Mouse (Mus musculus): ENCODE results near the gene Mtif3. TPM values are rescaled to one million over a fixed set of nuclear protein-coding genes. Genes with fewer than 3 reads are reported as not detected.

Gene Mtif3
- total RNA-seq, 4 experiments from 2014 or later, result 17.7 to 20.4 (median 20.0) TPM

DNA sequence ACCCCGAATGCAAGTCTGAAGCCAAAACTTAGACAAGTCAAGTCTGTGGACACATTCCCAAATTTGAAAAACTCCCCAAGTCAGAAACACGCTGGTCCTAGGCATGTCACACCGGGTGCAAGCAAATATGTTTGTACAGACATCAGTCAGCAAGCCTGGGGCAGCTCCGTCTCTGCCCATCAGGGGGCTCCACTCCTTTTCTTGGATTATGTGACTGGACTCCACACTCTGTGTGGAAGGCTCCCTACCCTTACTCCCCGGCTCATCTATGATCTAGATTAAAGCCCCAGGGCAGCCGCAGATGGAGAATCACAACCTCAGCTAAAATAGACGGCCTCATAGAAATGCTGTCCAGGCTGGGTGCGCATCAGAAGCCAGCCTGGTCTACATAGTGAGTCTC lies 47.3 kb downstream of the Mtif3 start:
- DNase-seq (ENCODE audit: low spot score in 2 of 2), result no peak

DNA sequence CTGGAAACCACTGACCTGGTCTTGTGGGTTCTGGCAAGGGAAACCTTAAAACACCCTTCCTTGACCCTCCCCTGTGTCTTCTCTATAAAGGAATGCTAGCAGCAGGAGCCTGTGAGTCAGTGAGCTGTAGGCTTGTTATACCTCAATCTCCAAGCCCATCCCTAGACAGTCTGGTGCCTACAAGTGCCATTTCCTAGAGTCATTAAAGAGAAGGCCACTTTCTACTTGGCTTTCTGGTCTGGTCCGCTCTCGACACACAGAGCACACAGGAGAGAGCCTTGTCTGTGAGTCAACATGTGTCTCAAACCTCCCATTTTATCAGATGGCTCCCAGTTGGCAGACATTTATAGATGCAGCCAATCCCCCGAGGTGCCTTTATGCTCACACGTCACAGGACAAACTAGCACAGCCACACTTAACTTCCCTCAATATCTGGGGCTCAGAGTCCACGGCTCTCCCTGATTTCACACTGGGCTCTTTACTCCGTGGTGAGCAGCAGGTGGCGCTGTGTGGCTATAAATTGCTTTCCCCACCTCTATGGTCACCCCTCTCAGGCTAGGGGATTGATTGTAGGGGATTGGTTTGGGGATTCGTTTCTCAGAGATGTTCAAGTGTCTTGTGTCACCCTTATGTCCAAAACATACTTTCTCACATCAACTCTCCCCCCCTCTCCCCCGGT lies 49.4 kb downstream of the Mtif3 start:
- DNase-seq (ENCODE audit: low spot score in 2 of 2), result peak in 1 of 2 experiments; percentile 33

DNA sequence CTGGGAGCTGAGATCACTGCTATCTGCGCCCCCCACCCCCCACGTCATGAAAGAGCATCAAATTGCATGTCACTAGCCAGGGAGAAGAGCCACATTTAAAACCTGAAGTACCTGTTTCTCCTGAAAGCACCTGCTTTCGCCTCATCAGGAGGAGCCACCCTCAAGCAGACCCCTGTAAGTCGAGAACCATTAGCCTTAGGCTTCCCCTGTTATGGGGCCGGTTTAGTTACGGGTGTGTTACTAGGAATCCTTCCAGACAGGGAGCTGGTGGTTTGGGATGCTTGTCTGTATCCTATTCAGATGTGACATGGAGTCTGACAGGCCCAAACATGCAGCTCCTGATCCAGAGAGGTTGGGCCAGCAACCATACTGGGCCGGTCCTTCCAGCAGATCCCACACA lies 50.2 kb downstream of the Mtif3 start:
- no peak for DNase-seq (ENCODE audit: low spot score in 2 of 2)

DNA sequence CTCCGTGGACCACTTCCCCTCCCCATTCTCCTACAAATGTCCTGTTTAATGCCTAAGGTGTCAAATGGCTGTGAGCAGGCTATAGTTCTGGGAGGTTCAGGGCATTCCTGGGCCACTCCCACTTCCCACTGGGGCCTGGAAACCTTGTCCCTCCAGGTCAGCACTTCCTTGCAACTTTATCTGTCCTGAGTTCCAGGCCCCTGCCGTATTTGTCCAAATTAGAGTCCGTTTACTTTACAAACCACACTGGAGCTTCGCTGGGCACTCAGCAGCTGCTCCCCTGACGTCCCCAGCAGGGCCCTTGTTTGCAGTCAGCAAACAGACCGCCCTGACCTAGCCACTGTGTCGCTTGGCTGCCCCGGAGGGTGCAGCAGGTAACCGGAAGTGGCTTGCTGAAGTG lies 51.4 kb downstream of the Mtif3 start:
- no peak for DNase-seq (ENCODE audit: low spot score in 2 of 2)

DNA sequence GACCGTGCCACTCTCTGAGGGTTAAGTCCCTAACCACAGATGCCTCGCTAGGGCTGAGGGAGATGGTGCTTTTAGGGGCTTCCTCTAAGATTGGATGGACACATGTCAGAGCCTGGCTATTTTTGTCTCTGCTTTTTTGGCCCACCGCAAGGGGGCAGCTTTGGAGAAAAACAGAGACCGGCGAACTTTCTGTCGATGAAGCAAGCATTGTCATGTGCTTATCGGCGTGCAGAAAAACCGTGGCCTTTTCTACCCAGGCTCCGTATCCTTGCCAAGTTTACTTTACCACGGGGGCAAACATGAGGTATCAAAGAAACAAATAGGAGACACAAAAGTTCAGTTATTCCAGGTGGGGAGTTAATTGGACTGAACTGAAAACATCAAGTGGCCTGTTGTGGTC lies 55.0 kb downstream of the Mtif3 start:
- DNase-seq (ENCODE audit: low spot score in 2 of 2), result no peak

DNA sequence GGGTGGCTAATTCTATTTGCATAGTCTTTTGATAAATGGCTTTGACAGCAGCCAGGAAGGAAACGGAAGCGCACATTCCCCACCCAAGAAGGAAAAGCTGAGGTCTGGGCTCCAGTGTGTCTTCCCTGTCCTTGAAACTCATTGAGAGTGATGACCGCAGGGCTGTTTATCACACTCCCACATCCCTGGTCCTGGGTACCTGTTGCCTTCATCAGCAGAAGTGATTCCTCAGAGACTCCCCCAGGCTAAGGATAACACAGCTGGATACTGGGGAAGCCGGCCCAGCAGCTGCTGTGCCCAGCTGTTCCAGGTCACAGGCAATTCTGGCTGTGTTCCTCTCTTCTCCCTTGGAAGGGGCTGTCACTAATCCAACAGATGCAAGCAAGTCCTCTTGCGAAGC lies 56.1 kb downstream of the Mtif3 start:
- no peak for DNase-seq (ENCODE audit: low spot score in 2 of 2)

DNA sequence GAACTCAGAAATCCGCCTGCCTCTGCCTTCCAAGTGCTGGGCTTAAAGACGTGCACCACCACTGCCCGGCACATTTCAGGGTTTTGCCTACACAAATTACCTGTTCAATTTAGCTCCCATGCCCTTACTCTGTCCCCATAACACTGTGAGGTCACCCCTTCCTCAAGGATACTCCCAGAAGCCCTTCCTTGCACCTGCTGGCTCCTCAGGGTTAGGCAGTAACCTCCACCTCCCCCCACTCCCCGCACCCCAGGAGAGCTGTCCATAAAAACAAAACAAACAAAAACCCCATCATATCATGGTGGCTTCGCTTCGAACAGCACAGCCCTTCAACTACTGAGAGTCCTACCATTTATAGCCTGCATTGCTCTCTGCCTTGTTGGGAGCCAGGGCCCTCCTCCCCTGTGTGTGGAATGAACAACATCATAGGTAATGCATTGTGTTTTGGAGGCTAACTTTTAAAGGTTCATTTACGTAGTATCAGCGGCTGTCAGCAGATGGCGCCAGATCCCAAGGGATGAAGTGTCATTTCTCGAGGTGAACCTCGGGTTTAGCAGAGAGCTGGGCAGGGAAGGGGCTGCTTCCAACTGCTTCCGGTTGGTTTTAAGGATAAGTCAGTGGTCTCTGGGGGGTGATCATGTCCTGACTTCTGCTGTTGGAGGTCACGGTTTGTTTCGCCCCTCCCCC lies 58.0 kb downstream of the Mtif3 start:
- DNase-seq (ENCODE audit: low spot score in 2 of 2), result peak in 1 of 2 experiments; percentile 72

DNA sequence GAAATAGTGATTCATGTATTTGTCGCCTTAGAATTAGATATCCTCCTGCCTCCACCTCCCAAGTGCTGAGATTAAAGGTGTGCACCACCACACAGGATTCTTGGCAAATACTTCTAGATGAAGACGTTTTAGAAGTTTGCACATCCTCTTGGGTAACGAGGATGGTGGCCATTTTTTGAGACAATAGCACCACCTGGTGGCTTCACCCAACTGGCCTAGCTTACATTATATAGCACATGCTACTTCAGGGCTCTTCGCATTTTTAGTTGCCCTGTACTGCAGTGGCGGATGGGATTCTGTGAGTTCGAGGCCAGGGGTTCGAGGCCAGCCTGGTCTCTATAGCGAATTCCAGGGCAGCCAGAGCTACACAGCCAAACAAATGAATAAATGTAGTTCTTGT lies 59.2 kb downstream of the Mtif3 start:
- DNase-seq (ENCODE audit: low spot score in 2 of 2), result peak; percentile 38 to 81

Other genes starting within 250 kb of the Mtif3 start
- 10 to 100 TPM; 52.3 to 61.4 (median 57.4) TPM for gene Usp12, start 168.8 kb downstream of the Mtif3 start, total RNA-seq (2022)
- 100 to 1,000 TPM; 157 to 258 (median 206) TPM for gene Rpl21, start 130.9 kb downstream of the Mtif3 start, total RNA-seq (2022)
- gene Rasl11a, start 118.7 kb downstream of the Mtif3 start, total RNA-seq (2022), result 10 to 100 TPM; 10.8 to 15.0 (median 11.9) TPM
- gene Gtf3a, start 15.1 kb downstream of the Mtif3 start, total RNA-seq (2022), result 10 to 100 TPM; 20.9 to 24.1 (median 22.4) TPM
- 1 to 10 TPM; 5.8 to 7.2 (median 6.5) TPM for gene Lnx2, start 112.8 kb upstream of the Mtif3 start, total RNA-seq (2022)
- 10 to 100 TPM; 65.2 to 70.8 (median 66.7) TPM for gene Polr1d, start 113.2 kb upstream of the Mtif3 start, total RNA-seq (2022)
- under 1 TPM; 0.26 to 0.58 (median 0.37) TPM for gene Gsx1, start 224.9 kb upstream of the Mtif3 start, total RNA-seq (2022)

Data from layer of hippocampus, adult 8-10 months (tissue).